Mouse (Mus musculus) megakaryocyte, embryonic 14.5 days (primary cell): ENCODE measurements at regions not wholly inside any gene's neighbourhood (a gene's known extent, or its start where the extent isn't known, plus 50 kb on each side); places are given as distances from the start of the nearest gene placed in this dataset.

Experiments
- H3K27me3 ChIP-seq: replicated peaks from 2 replicates; pipeline ENCODE3; 2012; ENCODE audit warnings: inconsistent platforms
- H3K36me3 ChIP-seq: replicated peaks from 2 replicates; pipeline ENCODE3; 2012; ENCODE audit warnings: low read length, inconsistent platforms, mixed read lengths
- H3K4me1 ChIP-seq: 2 replicates; pipeline ENCODE4 v1.6.1; 2012; ENCODE audit warnings: inconsistent platforms
- H3K4me3 ChIP-seq: replicated peaks from 2 replicates; pipeline ENCODE3; 2012; ENCODE audit warnings: moderate library complexity, mild to moderate bottlenecking, inconsistent platforms
- H3K9me3 ChIP-seq: 2 replicates; pipeline ENCODE4 v1.6.1; 2012; ENCODE audit warnings: inconsistent platforms
- FLI1 ChIP-seq: IDR thresholded peaks from 2 replicates; pipeline ENCODE4 v1.6.1; 2012; ENCODE audit warnings: low read length, inconsistent platforms, mixed read lengths
- GATA1 ChIP-seq: IDR thresholded peaks from 3 replicates; pipeline ENCODE4 v1.6.1; 2012; ENCODE audit warnings: mixed read lengths, low read length, inconsistent platforms, borderline replicate concordance

DNA sequence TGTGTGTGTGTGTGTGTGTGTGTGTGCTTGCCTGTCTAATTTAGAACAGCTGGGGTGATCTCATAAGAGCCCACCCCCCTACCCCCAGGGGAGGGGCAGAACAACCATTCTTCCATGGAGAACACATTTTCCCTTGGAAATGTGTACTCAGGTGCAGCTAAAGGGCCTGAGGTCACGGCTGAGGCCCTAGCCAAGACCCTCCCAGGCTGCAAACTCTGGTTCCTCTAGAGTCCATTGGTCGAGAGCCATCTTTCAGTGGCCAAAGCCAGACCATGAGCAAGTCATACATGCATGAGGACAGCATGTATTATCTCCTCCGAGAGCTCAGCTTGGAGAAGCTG lies 154.9 kb upstream of the Tnp1 start:
- TF ChIP-seq GATA1, result no peak
- TF ChIP-seq FLI1, result no peak
- Histone ChIP-seq H3K36me3 (no peaks in the 10 kb centered on the region), H3K4me3 (no peak overlapping the region), H3K27me3 (no peaks in the 10 kb centered on the region), H3K9me3 (peaks cover 49% of the 10 kb centered on the region), H3K4me1 (no peaks in the 10 kb centered on the region)

DNA sequence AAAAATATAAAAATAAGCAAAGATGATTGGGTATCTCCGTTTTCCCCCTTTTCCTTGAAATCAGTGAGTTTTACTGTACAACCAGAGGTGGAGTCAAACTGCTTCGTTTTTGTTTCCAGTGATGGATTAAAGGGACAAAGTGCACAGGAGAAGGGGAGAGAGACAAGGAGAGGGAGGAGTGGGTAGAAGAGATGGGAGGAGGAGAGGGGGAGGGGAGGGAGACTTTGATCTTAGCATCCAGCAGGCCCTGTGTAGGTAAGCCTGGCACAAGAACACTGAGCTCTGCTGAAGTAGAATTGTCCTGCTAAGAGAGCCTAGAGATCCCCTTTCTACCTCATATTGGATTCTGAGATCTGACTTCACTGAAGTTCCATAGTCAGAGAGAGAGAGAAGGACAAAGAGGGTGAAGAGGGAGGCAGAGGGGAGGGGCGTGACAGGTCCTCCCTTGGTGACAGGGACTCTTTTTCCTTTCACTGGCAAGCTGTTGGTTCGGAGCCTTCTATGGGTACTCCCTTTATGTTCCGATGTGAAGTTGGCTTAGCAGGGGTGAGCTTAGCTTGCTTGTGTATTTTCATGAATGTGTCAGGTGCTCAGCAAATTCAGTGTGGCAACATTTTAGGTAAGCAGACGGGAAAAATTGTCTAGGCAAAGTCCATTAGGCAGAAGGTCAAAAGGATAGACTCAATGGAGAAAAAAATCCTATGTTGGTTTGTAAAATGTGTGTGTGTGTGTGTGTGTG lies 154.4 kb upstream of the Tnp1 start:
- Histone ChIP-seq H3K9me3 (peaks cover 44% of the 10 kb centered on the region), H3K27me3 (no peaks in the 10 kb centered on the region), H3K36me3 (no peaks in the 10 kb centered on the region), H3K4me3 (no peak overlapping the region), H3K4me1 (no peaks in the 10 kb centered on the region)
- TF ChIP-seq FLI1 (no peak), GATA1 (no peak)

DNA sequence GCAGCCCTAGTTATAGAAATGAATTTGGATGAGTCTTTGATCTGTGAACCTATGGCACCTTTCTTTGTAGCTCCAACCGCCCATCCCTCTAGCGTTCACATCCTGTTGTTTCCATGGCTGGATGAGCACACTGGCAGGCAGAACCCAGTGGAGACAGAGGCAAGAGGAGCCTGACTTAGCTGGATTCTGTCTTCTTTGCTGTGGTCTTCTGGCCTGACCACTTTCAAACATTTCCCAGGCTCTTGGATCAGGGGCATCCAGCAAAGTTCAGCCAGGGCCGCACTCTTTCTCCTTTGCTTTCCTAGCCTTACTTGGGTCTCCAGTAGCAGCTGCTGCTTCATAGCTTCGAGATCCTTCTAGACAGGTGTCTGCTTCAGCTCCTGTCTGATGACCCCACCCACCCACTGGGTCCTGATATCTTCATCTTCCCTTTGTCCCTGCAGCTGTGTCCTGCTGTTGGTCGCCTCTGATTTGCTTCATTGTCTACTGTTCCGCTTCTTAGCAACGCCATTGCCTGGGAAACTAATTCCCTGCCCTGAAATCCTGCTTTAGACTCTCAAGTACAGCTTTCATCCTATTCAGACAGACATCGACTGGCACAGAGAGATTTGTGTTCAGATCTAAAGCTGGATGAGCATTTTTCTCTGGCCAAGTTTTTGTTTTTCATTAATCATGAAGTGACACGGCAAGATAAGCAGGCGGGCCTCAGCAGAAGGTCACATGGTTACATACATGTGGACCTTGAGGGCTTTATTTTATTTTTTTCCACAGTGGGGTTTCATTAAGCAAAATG lies 153.6 kb upstream of the Tnp1 start:
- H3K36me3 ChIP-seq, result no peaks in the 10 kb centered on the region
- TF ChIP-seq FLI1, result no peak
- no peak for TF ChIP-seq GATA1
- H3K4me1 ChIP-seq, result no peaks in the 10 kb centered on the region
- H3K27me3 ChIP-seq, result no peaks in the 10 kb centered on the region
- peaks cover 44% of the 10 kb centered on the region for H3K9me3 ChIP-seq
- no peak overlapping the region for H3K4me3 ChIP-seq

DNA sequence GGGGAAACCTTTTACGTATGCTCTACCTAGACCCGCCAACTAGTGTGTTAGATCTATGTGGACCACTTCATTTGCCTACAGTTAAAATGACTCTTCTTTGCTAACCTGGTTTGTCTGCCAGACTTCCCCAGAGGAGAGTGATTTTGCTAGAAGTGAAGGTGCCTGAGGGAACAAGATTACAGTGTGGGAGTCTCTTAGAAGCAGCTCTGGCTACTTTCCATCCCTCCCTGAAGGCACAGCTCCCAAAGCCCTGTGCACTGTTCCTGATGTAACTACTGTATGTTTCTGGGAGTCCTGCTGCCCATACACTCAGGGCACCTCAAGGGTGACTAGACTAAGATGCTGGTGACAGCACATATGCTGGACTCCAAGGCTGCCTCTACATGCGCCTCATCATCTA lies 144.5 kb upstream of the Tnp1 start:
- TF ChIP-seq FLI1 (no peak), GATA1 (no peak)
- no peak overlapping the region for H3K4me3 ChIP-seq
- H3K27me3 ChIP-seq, result no peaks in the 10 kb centered on the region
- H3K4me1 ChIP-seq, result no peaks in the 10 kb centered on the region
- peaks cover 35% of the 10 kb centered on the region for H3K9me3 ChIP-seq
- H3K36me3 ChIP-seq, result no peaks in the 10 kb centered on the region

DNA sequence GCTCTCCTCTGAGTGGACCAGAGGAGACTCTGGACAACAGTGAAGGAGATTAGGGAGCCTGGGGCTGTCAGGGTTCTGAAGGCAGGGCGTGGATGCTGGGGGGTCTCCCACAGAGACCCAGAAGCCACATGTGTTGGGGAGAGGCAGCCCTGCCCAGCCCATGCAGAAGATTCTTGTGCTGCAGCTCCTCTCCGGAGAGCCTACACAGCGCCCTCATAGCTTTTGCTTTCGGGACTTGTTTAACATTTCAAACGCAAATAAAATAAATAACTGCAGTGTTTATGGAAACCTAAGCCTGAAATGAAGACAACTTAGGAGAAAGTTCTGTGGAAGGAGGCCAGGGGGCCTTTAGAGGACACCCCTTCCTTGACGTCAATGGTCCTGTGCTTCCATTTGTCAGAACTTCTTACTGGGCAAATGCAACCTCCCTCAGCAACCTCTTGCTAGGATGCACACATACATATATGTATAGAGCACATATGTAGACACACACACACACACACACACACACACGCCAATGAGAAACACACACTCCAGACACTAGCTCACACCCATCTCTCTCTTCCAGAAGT lies 143.8 kb upstream of the Tnp1 start:
- TF ChIP-seq GATA1 (no peak), FLI1 (no peak)
- H3K4me3 ChIP-seq, result no peak overlapping the region

DNA sequence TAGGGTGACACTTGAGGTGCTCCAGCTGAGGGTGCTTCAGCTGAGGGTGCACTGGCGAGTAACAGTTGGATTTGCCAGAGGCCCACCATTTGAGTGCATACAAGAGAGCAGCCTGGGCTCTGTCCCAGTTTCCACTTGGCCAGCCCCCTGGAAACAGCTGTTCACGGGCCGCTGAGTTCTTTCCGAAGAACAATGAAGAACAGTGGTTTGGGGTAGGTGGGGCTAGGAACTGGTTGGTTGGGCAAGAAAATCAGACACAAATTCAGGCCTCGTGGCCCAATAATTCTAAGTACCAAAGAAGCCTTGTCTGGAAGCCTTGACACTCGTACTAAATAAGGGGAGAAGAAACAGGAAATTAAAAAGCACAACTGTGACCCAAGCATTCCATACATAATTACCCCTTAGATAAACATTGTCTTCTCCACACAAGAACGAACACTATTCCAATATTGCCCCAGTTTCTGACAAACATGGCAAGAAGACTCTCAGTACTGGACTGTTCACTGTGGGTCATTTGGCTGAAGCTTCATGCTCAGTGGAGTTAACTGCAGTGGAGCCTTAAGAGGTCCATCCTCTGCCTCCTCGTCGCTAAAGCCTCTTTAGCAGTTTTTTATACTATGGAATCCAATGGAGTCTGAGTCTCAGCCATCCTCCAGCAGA lies 137.9 kb upstream of the Tnp1 start:
- H3K4me1 ChIP-seq, result no peaks in the 10 kb centered on the region
- no peak for TF ChIP-seq GATA1
- TF ChIP-seq FLI1, result no peak
- H3K36me3 ChIP-seq, result no peaks in the 10 kb centered on the region
- H3K9me3 ChIP-seq, result peaks cover 39% of the 10 kb centered on the region
- H3K4me3 ChIP-seq, result no peak overlapping the region
- H3K27me3 ChIP-seq, result no peaks in the 10 kb centered on the region

More for the DNA sequence above, 143.8 kb upstream of the Tnp1 start:
- Histone ChIP-seq H3K36me3 (no peaks in the 10 kb centered on the region), H3K9me3 (peaks cover 38% of the 10 kb centered on the region), H3K4me1 (no peaks in the 10 kb centered on the region), H3K27me3 (no peaks in the 10 kb centered on the region)

DNA sequence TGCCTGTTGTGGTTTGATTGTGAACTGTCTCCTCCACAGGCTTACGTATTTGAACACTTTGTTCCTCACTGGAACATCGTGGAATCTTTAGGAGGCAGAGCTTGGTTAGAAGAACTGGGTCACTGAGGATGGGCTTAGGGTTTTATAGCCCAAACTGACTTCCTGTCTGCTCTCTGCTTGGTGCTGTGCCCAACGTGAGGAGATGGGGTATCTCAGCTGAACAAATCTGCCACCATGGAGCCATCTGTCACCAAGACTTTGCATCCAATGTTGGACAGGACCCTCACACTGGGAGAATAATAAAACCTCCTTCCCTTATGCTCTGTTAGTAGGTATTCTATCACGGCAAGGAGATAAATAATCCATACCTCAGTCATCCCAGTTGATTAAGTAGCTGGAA lies 134.2 kb upstream of the Tnp1 start:
- no peak overlapping the region for H3K4me3 ChIP-seq
- no peak for TF ChIP-seq FLI1

DNA sequence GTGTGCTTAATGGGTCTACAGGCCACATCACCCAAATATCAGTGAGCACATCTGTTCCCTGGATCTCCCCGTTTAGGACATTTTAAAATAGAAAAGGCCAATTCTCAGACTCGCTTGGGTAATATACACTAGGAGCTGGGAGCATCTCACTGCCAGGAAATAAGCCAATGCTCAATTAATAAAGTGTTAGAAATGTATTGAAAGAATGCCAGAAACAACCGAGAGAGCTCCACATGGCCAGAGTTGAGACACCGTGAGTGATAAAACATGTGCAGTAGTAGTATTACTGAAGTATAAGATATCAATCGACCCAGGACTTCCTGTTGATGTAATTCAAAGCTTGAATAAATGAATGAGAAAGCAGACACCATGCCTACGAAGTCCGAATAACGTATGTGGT lies 127.1 kb upstream of the Tnp1 start:
- Histone ChIP-seq H3K27me3 (no peaks in the 10 kb centered on the region), H3K4me1 (no peaks in the 10 kb centered on the region), H3K4me3 (no peak overlapping the region), H3K9me3 (peaks cover 13% of the 10 kb centered on the region), H3K36me3 (no peaks in the 10 kb centered on the region)
- TF ChIP-seq FLI1 (no peak), GATA1 (no peak)

More for the DNA sequence above, 134.2 kb upstream of the Tnp1 start:
- H3K27me3 ChIP-seq, result no peaks in the 10 kb centered on the region
- peaks cover 14% of the 10 kb centered on the region; the same call in 1 of the 2 replicates for H3K9me3 ChIP-seq
- no peaks in the 10 kb centered on the region for H3K4me1 ChIP-seq
- no peaks in the 10 kb centered on the region for H3K36me3 ChIP-seq

DNA sequence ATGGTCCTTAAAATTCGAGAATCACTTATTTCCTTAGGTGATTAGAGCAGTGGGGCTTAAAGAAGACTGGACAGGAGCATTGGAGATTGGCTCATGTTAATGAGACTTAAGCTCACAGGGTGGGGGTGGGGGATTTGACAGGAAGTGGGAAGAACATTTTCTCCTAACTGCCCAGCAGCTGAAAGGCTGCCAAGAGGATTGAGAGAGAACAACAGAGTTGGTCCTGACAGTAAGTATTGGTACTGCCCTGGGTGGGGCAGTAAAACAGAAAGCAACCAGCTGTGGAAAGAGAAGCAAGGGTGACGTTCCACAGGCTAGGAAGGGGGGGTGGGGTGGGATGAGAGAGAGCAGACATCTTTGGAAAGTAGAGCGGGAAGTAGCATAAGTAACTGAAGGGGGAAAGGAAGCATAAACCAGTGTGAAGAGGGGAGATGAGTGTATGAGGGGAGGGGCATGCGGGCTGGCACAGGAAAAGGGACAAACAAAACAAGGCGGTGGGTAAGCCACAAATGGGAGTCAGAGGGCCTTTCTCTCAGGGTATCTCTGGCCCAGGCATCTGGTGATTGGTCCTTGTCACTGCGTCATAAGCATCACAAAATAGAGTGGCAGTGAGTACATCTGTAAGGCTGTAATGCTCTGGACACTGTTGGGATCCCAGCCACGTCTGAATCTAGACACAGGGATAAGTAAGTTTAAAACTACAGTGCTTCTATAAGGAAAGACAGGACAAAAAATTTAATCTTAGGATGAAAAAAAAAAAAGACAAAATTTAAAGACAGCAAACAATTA lies 125.0 kb upstream of the Tnp1 start:
- TF ChIP-seq FLI1 (no peak), GATA1 (no peak)
- peaks cover 16% of the 10 kb centered on the region for H3K9me3 ChIP-seq
- H3K27me3 ChIP-seq, result no peaks in the 10 kb centered on the region
- H3K4me3 ChIP-seq, result no peak overlapping the region
- H3K4me1 ChIP-seq, result no peaks in the 10 kb centered on the region
- H3K36me3 ChIP-seq, result no peaks in the 10 kb centered on the region
